Mouse (Mus musculus) intestine, embryonic 16.5 days (tissue): Measurements from ENCODE around the gene Foxs1. TPM values are rescaled to one million over a fixed set of nuclear protein-coding genes. Genes with fewer than 3 reads are reported as not detected.

Experiments used
- ATAC-seq: fragments of 200-750 bp; cut with Nextera tagmentation; 2 replicates; pipeline ENCODE4 v1.8.0; 2017; ENCODE audit warnings: moderate TSS enrichment, moderate library complexity
- H3K27ac ChIP-seq: fragments of 300-500 bp; sonication (generic); 2 replicates; pipeline ENCODE4 v1.5.1; 2014; ENCODE audit warnings: mild to moderate bottlenecking, low read length
- H3K27me3 ChIP-seq: fragments of 300-500 bp; sonication (generic); replicated peaks from 2 replicates; pipeline ENCODE4 v1.6.1; 2014; ENCODE audit warnings: low read length, control low read depth, mixed read lengths; ENCODE audit not compliant: control insufficient read depth, insufficient read depth
- H3K36me3 ChIP-seq: fragments of 300-500 bp; sonication (generic); 2 replicates; pipeline ENCODE4 v1.6.1; 2014; ENCODE audit warnings: low read length, control low read depth; ENCODE audit not compliant: control insufficient read depth, insufficient read depth
- H3K4me1 ChIP-seq: fragments of 300-500 bp; sonication (generic); 2 replicates; pipeline ENCODE4 v1.6.1; 2014; ENCODE audit warnings: low read length, control low read depth, mixed read lengths; ENCODE audit not compliant: control insufficient read depth, insufficient read depth
- H3K4me2 ChIP-seq: fragments of 300-500 bp; sonication (generic); 2 replicates; pipeline ENCODE4 v1.6.1; 2014; ENCODE audit warnings: low read depth, low read length, control low read depth
- H3K4me3 ChIP-seq: fragments of 300-500 bp; sonication (generic); 2 replicates; pipeline ENCODE4 v1.5.1; 2014; ENCODE audit warnings: mild to moderate bottlenecking, low read length
- H3K9ac ChIP-seq: fragments of 300-500 bp; sonication (generic); 2 replicates; pipeline ENCODE4 v1.6.1; 2014; ENCODE audit warnings: low read depth, low read length
- H3K9me3 ChIP-seq: fragments of 300-500 bp; sonication (generic); 2 replicates; pipeline ENCODE4 v1.6.1; 2016; ENCODE audit warnings: low read length, control low read depth; ENCODE audit not compliant: control insufficient read depth
- WGBS: fragments of 180-500 bp; shearing (Covaris S2); extraction: QIAGEN DNeasy Blood & Tissue Kit; methylation state at CpG from one replicate; pipeline ENCODE4 v1.1.7; 2014; 5-methylcytosine and 5-hydroxymethylcytosine counted together
- polyA plus RNA-seq: library from polyadenylated mRNA; unstranded; fragments of >200 nt; fragmentation: Nextera tagmentation; extraction: Ambion mirVana; gene quantifications from 2 replicates; pipeline ENCODE4 v1.2.1, GENCODE M21; 2015

The Foxs1 gene
- polyA plus RNA-seq, 1 experiment from 2014 or later = 2.8 TPM

GRCm38 (mm10) chr2:152931456-152932160, 1.4 kb downstream of the Foxs1 start:
- H3K4me1 ChIP-seq = no peaks in the 10 kb centered on the region; the same call in 1 of the 2 replicates
- peak overlapping the region; percentile 54 for H3K27ac ChIP-seq
- H3K36me3 ChIP-seq = no peaks in the 10 kb centered on the region
- H3K27me3 ChIP-seq = no peaks in the 10 kb centered on the region; the same call in 1 of the 2 replicates
- H3K9ac ChIP-seq = peak overlapping the region; percentile 27; the same call in 1 of the 2 replicates
- H3K4me3 ChIP-seq = 0 out of 2 replicates have a peak overlapping the region, but pooled peaks have one; percentile 6
- no peaks in the 10 kb centered on the region for H3K9me3 ChIP-seq
- WGBS = 58% methylated on average over 12 of the region's 12 CpGs
- ATAC-seq = no peak
- H3K4me2 ChIP-seq = no peak overlapping the region

GRCm38 (mm10) chr2:152930276-152930675, 2.7 kb downstream of the Foxs1 start:
- Histone ChIP-seq H3K4me1 (peaks cover 5% of the 10 kb centered on the region; the same call in 1 of the 2 replicates), H3K36me3 (no peaks in the 10 kb centered on the region), H3K27ac (no peak overlapping the region; the same call in 1 of the 2 replicates), H3K27me3 (no peaks in the 10 kb centered on the region), H3K4me3 (no peak overlapping the region), H3K9ac (peak overlapping the region; percentile 2; the same call in 1 of the 2 replicates), H3K4me2 (no peak overlapping the region), H3K9me3 (no peaks in the 10 kb centered on the region)
- ATAC-seq = no peak
- 26% methylated on average over 2 of the region's 2 CpGs for WGBS

- no peak overlapping the region for H3K9ac ChIP-seq
- no peak overlapping the region for H3K4me3 ChIP-seq
- WGBS = 73% methylated on average over 3 of the region's 3 CpGs
- ATAC-seq = no peak
- H3K27me3 ChIP-seq = no peaks in the 10 kb centered on the region
- H3K4me2 ChIP-seq = no peak overlapping the region
- H3K9me3 ChIP-seq = no peaks in the 10 kb centered on the region
- no peak overlapping the region; the same call in 1 of the 2 replicates for H3K27ac ChIP-seq
- H3K4me1 ChIP-seq = peaks cover 9% of the 10 kb centered on the region; the same call in 1 of the 2 replicates
- H3K36me3 ChIP-seq = no peaks in the 10 kb centered on the region
Measured at GRCm38 (mm10) chr2:152928988-152929370, 4.0 kb downstream of the Foxs1 start.

GRCm38 (mm10) chr2:152928219-152928987, 4.6 kb downstream of the Foxs1 start:
- no peaks in the 10 kb centered on the region for H3K9me3 ChIP-seq
- H3K4me3 ChIP-seq = no peak overlapping the region
- WGBS = 48% methylated on average over 14 of the region's 14 CpGs
- ATAC-seq = no peak
- peak overlapping the region; percentile 27 for H3K27ac ChIP-seq
- H3K9ac ChIP-seq = no peak overlapping the region
- peaks cover 10% of the 10 kb centered on the region; the same call in 1 of the 2 replicates for H3K4me1 ChIP-seq
- H3K36me3 ChIP-seq = no peaks in the 10 kb centered on the region
- no peaks in the 10 kb centered on the region for H3K27me3 ChIP-seq
- H3K4me2 ChIP-seq = no peak overlapping the region

- Histone ChIP-seq H3K9ac (no peak overlapping the region), H3K27ac (no peak overlapping the region), H3K4me3 (no peak overlapping the region), H3K36me3 (no peaks in the 10 kb centered on the region), H3K9me3 (no peaks in the 10 kb centered on the region), H3K27me3 (no peaks in the 10 kb centered on the region), H3K4me1 (peaks cover 10% of the 10 kb centered on the region; the same call in 1 of the 2 replicates), H3K4me2 (no peak overlapping the region)
- 47% methylated on average over 5 of the region's 5 CpGs for WGBS
- no peak for ATAC-seq
Measured at GRCm38 (mm10) chr2:152927371-152927770, 5.6 kb downstream of the Foxs1 start.

GRCm38 (mm10) chr2:152926896-152927295, 6.1 kb downstream of the Foxs1 start:
- Histone ChIP-seq H3K4me1 (peaks cover 12% of the 10 kb centered on the region; the same call in 1 of the 2 replicates), H3K27ac (no peak overlapping the region), H3K4me2 (no peak overlapping the region), H3K9ac (no peak overlapping the region), H3K36me3 (no peaks in the 10 kb centered on the region), H3K27me3 (no peaks in the 10 kb centered on the region), H3K4me3 (no peak overlapping the region), H3K9me3 (no peaks in the 10 kb centered on the region)
- 70% methylated on average over 9 of the region's 9 CpGs for WGBS
- no peak for ATAC-seq

GRCm38 (mm10) chr2:152925189-152925872, 7.7 kb downstream of the Foxs1 start:
- Histone ChIP-seq H3K9ac (peak overlapping the region; percentile 8; the same call in 1 of the 2 replicates), H3K4me2 (no peak overlapping the region), H3K36me3 (no peaks in the 10 kb centered on the region), H3K27me3 (no peaks in the 10 kb centered on the region), H3K4me3 (no peak overlapping the region), H3K27ac (peak overlapping the region; percentile 11), H3K9me3 (no peaks in the 10 kb centered on the region), H3K4me1 (peaks cover 16% of the 10 kb centered on the region; the same call in 1 of the 2 replicates)
- 50% methylated on average over 11 of the region's 11 CpGs for WGBS
- peak; percentile 57 for ATAC-seq

GRCm38 (mm10) chr2:152924543-152924942, 8.5 kb downstream of the Foxs1 start:
- H3K4me1 ChIP-seq = peaks cover 16% of the 10 kb centered on the region; the same call in 1 of the 2 replicates
- H3K9me3 ChIP-seq = no peaks in the 10 kb centered on the region
- no peak for ATAC-seq
- WGBS = 88% methylated on average over 5 of the region's 5 CpGs
- H3K27me3 ChIP-seq = no peaks in the 10 kb centered on the region
- H3K4me2 ChIP-seq = no peak overlapping the region
- no peak overlapping the region for H3K27ac ChIP-seq
- no peaks in the 10 kb centered on the region for H3K36me3 ChIP-seq
- no peak overlapping the region for H3K9ac ChIP-seq
- no peak overlapping the region for H3K4me3 ChIP-seq

- Histone ChIP-seq H3K27me3 (no peaks in the 10 kb centered on the region), H3K9me3 (no peaks in the 10 kb centered on the region), H3K4me2 (no peak overlapping the region), H3K4me1 (peaks cover 16% of the 10 kb centered on the region; the same call in 1 of the 2 replicates), H3K36me3 (no peaks in the 10 kb centered on the region), H3K27ac (no peak overlapping the region), H3K9ac (no peak overlapping the region), H3K4me3 (no peak overlapping the region)
- WGBS = 70% methylated on average over 7 of the region's 8 CpGs
- ATAC-seq = no peak
Measured at GRCm38 (mm10) chr2:152924128-152924527, 8.9 kb downstream of the Foxs1 start.
